Mouse (Mus musculus): Measurements from ENCODE around the gene Il12rb1. TPM values are rescaled to one million over a fixed set of nuclear protein-coding genes. Genes with fewer than 3 reads are reported as not detected.
A peak's percentile ranks its signal among the peaks of the same experiment; 100 is the strongest.

The Il12rb1 gene
- total and polyA plus RNA-seq, 3 experiments = 0.16 TPM; not detected in 2

DNA sequence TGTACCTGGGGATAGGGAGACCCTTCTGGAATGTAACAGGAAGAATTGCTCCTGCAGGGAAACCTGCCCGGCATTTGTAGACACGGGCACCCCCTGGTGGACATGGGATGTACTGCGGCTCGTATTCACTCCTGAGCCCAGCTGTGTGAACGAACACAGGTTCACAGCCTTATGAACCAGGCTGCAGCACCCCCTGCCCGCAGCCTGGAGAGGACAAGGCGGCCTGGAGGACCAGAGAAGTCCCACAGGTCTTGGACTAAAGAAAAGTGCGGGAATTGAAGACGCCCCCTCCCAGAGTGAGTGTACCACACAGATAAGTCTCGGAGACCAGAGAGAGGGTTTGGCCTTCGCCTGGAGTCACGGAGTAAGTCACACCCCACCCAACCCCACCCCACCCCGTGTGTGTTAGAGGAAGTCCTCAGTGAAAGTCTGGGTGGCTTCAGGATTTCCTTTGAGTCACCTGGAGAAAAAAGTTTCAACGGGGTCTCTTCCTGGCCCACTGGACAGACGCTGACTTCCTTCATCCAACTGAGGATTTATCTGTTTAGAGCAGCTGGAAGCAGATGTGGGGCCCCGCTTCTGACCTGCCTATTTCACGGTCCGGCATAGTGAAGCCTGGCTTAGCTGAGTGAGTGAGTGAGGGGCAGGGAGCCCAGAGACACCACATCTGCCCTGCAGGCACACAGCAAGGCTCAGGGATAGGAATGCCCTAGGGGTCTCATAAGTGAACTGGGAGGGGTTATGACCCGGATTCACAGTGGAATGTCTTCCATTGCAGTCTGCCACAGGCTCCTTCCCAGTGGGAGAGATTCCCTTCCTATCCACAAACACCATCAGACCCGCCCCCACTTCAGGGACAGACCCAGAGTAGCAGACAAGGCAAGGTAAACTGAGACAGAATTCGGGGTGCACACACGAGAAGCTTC is 33.2 kb downstream of the Il12rb1 start:
- Histone ChIP-seq H3K4me1 (ENCODE audit: control insufficient read depth, insufficient read depth, low read length) (peaks cover 1% of the 10 kb centered on the region; the same call in 1 of the 2 replicates), H3K27ac (no peak overlapping the region), H3K27me3 (ENCODE audit: control insufficient read depth, insufficient read depth, low read length) (no peaks in the 10 kb centered on the region), H3K4me3 (no peak overlapping the region), H3K36me3 (ENCODE audit: control insufficient read depth, insufficient read depth, low read length) (no peaks in the 10 kb centered on the region), H3K9ac (ENCODE audit: low read depth, low read length) (no peak overlapping the region), H3K79me2 (replicated peaks; ENCODE audit: control insufficient read depth, insufficient read depth, low read length) (no peaks in the 10 kb centered on the region)
- WGBS = 24% methylated on average over 22 of the region's 22 CpGs
- DNase-seq = peak; percentile 86 to 95
- TF ChIP-seq POLR2A (IDR thresholded peaks at IDR 0.05; ENCODE audit: insufficient read depth, low read depth, low read length) (no peak), CTCF (IDR thresholded peaks at IDR 0.05) (peak; percentile 97), EP300 (IDR thresholded peaks at IDR 0.05; ENCODE audit: insufficient read depth, low read depth, low read length) (peak; percentile 90)
- intact Hi-C loops (cut with DNase I) = loop anchor here (1.0 to 2.0 kb wide), 3 partner anchors 20 to 121 kb away; no protein-coding TSS in a partner anchor

- Histone ChIP-seq H3K27ac (no peak overlapping the region), H3K79me2 (replicated peaks; ENCODE audit: control insufficient read depth, insufficient read depth, low read length) (no peaks in the 10 kb centered on the region), H3K9ac (ENCODE audit: low read depth, low read length) (no peak overlapping the region), H3K4me1 (ENCODE audit: control insufficient read depth, insufficient read depth, low read length) (peaks cover 1% of the 10 kb centered on the region; the same call in 1 of the 2 replicates), H3K4me3 (no peak overlapping the region), H3K36me3 (ENCODE audit: control insufficient read depth, insufficient read depth, low read length) (no peaks in the 10 kb centered on the region), H3K27me3 (ENCODE audit: control insufficient read depth, insufficient read depth, low read length) (no peaks in the 10 kb centered on the region)
- TF ChIP-seq EP300 (IDR thresholded peaks at IDR 0.05; ENCODE audit: insufficient read depth, low read depth, low read length) (no peak), CTCF (IDR thresholded peaks at IDR 0.05) (no peak), POLR2A (IDR thresholded peaks at IDR 0.05; ENCODE audit: insufficient read depth, low read depth, low read length) (no peak)
- DNase-seq = no peak
- 69% methylated on average over 25 of the region's 25 CpGs for WGBS
- intact Hi-C loops (cut with DNase I) = no loop called here
These were observed 34.2 kb downstream of the Il12rb1 start for GRCm38 (mm10) chr8:70842484-70842883.

DNA sequence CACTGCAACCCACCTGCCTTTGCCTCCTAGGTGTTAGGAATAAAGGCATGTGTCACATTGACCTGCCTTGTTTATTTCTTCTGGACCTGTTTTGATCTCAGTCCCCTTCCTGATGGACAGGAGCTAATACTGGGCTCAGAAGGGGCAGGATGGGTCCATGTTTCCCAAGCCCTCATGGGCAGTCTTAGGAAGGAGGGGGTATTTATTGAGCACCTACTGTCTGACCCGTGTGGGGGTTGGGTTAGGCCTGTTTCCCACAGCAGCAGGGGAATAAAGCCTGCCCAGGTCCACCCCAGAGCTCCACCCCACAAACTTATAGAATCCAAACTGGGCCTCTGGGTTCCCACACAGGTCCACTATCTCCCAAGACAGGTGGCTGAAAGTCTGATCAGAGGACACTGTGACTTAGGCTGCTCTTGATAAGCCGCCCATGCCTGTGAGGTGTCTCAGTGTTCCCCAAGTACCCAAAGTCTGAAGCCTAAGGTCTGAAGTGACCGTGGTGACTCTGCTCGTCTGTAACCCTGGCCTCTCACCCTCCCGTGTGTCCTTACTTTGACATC is 35.0 kb downstream of the Il12rb1 start:
- Histone ChIP-seq H3K79me2 (replicated peaks; ENCODE audit: control insufficient read depth, insufficient read depth, low read length) (no peaks in the 10 kb centered on the region), H3K4me3 (no peak overlapping the region), H3K27me3 (ENCODE audit: control insufficient read depth, insufficient read depth, low read length) (no peaks in the 10 kb centered on the region), H3K9ac (ENCODE audit: low read depth, low read length) (no peak overlapping the region), H3K4me1 (ENCODE audit: control insufficient read depth, insufficient read depth, low read length) (peaks cover 1% of the 10 kb centered on the region; the same call in 1 of the 2 replicates), H3K36me3 (ENCODE audit: control insufficient read depth, insufficient read depth, low read length) (no peaks in the 10 kb centered on the region), H3K27ac (no peak overlapping the region)
- intact Hi-C loops (cut with DNase I) = no loop called here
- DNase-seq = no peak
- WGBS = 81% methylated on average over 5 of the region's 5 CpGs
- no peak for TF ChIP-seq POLR2A (IDR thresholded peaks at IDR 0.05; ENCODE audit: insufficient read depth, low read depth, low read length)
- no peak for TF ChIP-seq CTCF (IDR thresholded peaks at IDR 0.05)
- TF ChIP-seq EP300 (IDR thresholded peaks at IDR 0.05; ENCODE audit: insufficient read depth, low read depth, low read length) = no peak

DNA sequence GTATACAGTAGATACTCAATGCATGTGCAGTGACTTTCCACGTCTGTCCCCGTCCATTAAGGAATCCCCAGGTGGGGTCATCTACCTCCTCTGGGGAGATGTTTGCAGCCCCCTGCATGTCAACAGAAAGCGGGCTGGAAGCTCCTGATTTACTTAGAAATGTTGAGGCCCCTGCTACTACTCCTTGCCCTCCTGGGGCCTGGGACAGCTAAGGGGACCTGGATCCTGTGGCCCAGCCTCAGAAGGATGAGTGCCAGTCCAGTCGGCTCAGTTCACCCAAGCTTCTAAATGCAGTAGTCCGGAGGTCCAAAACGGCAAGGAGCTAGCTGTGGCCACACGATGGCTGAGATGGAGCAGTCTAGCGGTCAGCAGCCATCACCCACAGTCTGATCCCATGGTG is 35.7 kb downstream of the Il12rb1 start:
- TF ChIP-seq CTCF (IDR thresholded peaks at IDR 0.05) (no peak), EP300 (IDR thresholded peaks at IDR 0.05; ENCODE audit: insufficient read depth, low read depth, low read length) (no peak), POLR2A (IDR thresholded peaks at IDR 0.05; ENCODE audit: insufficient read depth, low read depth, low read length) (no peak)
- 84% methylated on average over 8 of the region's 8 CpGs for WGBS
- Histone ChIP-seq H3K27me3 (ENCODE audit: control insufficient read depth, insufficient read depth, low read length) (no peaks in the 10 kb centered on the region), H3K79me2 (replicated peaks; ENCODE audit: control insufficient read depth, insufficient read depth, low read length) (no peaks in the 10 kb centered on the region), H3K4me1 (ENCODE audit: control insufficient read depth, insufficient read depth, low read length) (peaks cover 1% of the 10 kb centered on the region; the same call in 1 of the 2 replicates), H3K36me3 (ENCODE audit: control insufficient read depth, insufficient read depth, low read length) (no peaks in the 10 kb centered on the region), H3K27ac (no peak overlapping the region), H3K9ac (ENCODE audit: low read depth, low read length) (no peak overlapping the region), H3K4me3 (no peak overlapping the region)
- intact Hi-C loops (cut with DNase I) = loop anchor here (1.0 kb wide), 2 partner anchors 25 to 49 kb away; no protein-coding TSS in a partner anchor
- DNase-seq = no peak

- no peaks in the 10 kb centered on the region for H3K79me2 ChIP-seq (replicated peaks; ENCODE audit: control insufficient read depth, insufficient read depth, low read length)
- WGBS = 8% methylated on average over 6 of the region's 6 CpGs
- intact Hi-C loops (cut with DNase I) = loop anchor here (1.0 kb wide), 2 partner anchors 25 to 49 kb away; no protein-coding TSS in a partner anchor
- H3K4me3 ChIP-seq = no peak overlapping the region
- H3K27me3 ChIP-seq (ENCODE audit: control insufficient read depth, insufficient read depth, low read length) = no peaks in the 10 kb centered on the region
- H3K27ac ChIP-seq = no peak overlapping the region
- no peak for TF ChIP-seq POLR2A (IDR thresholded peaks at IDR 0.05; ENCODE audit: insufficient read depth, low read depth, low read length)
- 0 out of 2 replicates have a peak, but pooled peaks have one; percentile 45 for TF ChIP-seq EP300 (IDR thresholded peaks at IDR 0.05; ENCODE audit: insufficient read depth, low read depth, low read length)
- H3K4me1 ChIP-seq (ENCODE audit: control insufficient read depth, insufficient read depth, low read length) = peaks cover 1% of the 10 kb centered on the region; the same call in 1 of the 2 replicates
- H3K36me3 ChIP-seq (ENCODE audit: control insufficient read depth, insufficient read depth, low read length) = no peaks in the 10 kb centered on the region
- DNase-seq = peak; percentile 86 to 92
- H3K9ac ChIP-seq (ENCODE audit: low read depth, low read length) = no peak overlapping the region
These were observed 36.3 kb downstream of the Il12rb1 start for GRCm38 (mm10) chr8:70844523-70844922.
